Mouse (Mus musculus) megakaryocyte, embryonic 14.5 days (primary cell): ENCODE measurements around the gene Tet1.

Experiments
- FLI1 ChIP-seq: IDR thresholded peaks from 2 replicates; pipeline ENCODE4 v1.6.1; 2012; ENCODE audit warnings: low read length, inconsistent platforms, mixed read lengths
- GATA1 ChIP-seq: IDR thresholded peaks from 3 replicates; pipeline ENCODE4 v1.6.1; 2012; ENCODE audit warnings: mixed read lengths, low read length, inconsistent platforms, borderline replicate concordance

- TF ChIP-seq GATA1 (no peak), FLI1 (no peak)
Measured at GRCm38 (mm10) chr10:62863563-62863962, 45.2 kb downstream of the Tet1 start.
